Mouse (Mus musculus) hindbrain, embryonic 14.5 days (tissue): ENCODE measurements around the gene Skiv2l. TPM values are rescaled to one million over a fixed set of nuclear protein-coding genes. Genes with fewer than 3 reads are reported as not detected.
A peak's percentile ranks its signal among the peaks of the same experiment; 100 is the strongest.

Experiments used
- ATAC-seq: fragments of 200-750 bp; cut with Nextera tagmentation; 2 replicates; pipeline ENCODE4 v1.8.0; 2017; ENCODE audit warnings: moderate number of reproducible peaks, mild to moderate bottlenecking, moderate TSS enrichment, moderate library complexity; ENCODE audit not compliant: low FRiP score
- DNase-seq: peaks from one replicate; pipeline ENCODE4 v3.0.0-alpha.2; 2015; ENCODE audit warnings: low spot score
- H3K27ac ChIP-seq: fragments of 300-500 bp; sonication (generic); 2 replicates; pipeline ENCODE4 v1.5.1; 2014; ENCODE audit warnings: mild to moderate bottlenecking, moderate library complexity
- H3K27me3 ChIP-seq: fragments of 300-500 bp; sonication (generic); 2 replicates; pipeline ENCODE4 v1.6.1; 2014; ENCODE audit warnings: mild to moderate bottlenecking, low read length, mixed read lengths; ENCODE audit not compliant: control insufficient read depth, insufficient read depth
- H3K36me3 ChIP-seq: fragments of 300-500 bp; sonication (generic); replicated peaks from 2 replicates; pipeline ENCODE4 v1.6.1; 2014; ENCODE audit not compliant: control insufficient read depth, insufficient read depth
- H3K4me1 ChIP-seq: fragments of 300-500 bp; sonication (generic); replicated peaks from 2 replicates; pipeline ENCODE4 v1.6.1; 2014; ENCODE audit warnings: antibody characterized with exemption, low read length, mixed read lengths; ENCODE audit not compliant: control insufficient read depth, insufficient read depth
- H3K4me2 ChIP-seq: fragments of 300-500 bp; sonication (generic); replicated peaks from 2 replicates; pipeline ENCODE4 v1.6.1; 2014; ENCODE audit warnings: mild to moderate bottlenecking, moderate library complexity
- H3K4me3 ChIP-seq: fragments of 300-500 bp; sonication (generic); replicated peaks from 2 replicates; pipeline ENCODE4 v1.5.1; 2014; ENCODE audit warnings: mild to moderate bottlenecking, low read length
- H3K9ac ChIP-seq: fragments of 300-500 bp; sonication (generic); 2 replicates; pipeline ENCODE4 v1.6.1; 2014
- H3K9me3 ChIP-seq: fragments of 300-500 bp; sonication (generic); 2 replicates; pipeline ENCODE4 v1.6.1; 2016; ENCODE audit warnings: low read length; ENCODE audit not compliant: control insufficient read depth
- WGBS: fragments of 180-500 bp; shearing (Covaris S2); extraction: QIAGEN DNeasy Blood & Tissue Kit; methylation state at CpG from one replicate; pipeline ENCODE4 v1.1.7; 2014; 5-methylcytosine and 5-hydroxymethylcytosine counted together
- polyA plus RNA-seq: library from polyadenylated mRNA; unstranded; fragments of >200 nt; fragmentation: Nextera tagmentation; extraction: Ambion mirVana; gene quantifications from 2 replicates; pipeline ENCODE4 v1.2.1, GENCODE M21; 2014

Gene Skiv2l
- 49.6 and 51.2 TPM in 2 replicates for polyA plus RNA-seq

DNA sequence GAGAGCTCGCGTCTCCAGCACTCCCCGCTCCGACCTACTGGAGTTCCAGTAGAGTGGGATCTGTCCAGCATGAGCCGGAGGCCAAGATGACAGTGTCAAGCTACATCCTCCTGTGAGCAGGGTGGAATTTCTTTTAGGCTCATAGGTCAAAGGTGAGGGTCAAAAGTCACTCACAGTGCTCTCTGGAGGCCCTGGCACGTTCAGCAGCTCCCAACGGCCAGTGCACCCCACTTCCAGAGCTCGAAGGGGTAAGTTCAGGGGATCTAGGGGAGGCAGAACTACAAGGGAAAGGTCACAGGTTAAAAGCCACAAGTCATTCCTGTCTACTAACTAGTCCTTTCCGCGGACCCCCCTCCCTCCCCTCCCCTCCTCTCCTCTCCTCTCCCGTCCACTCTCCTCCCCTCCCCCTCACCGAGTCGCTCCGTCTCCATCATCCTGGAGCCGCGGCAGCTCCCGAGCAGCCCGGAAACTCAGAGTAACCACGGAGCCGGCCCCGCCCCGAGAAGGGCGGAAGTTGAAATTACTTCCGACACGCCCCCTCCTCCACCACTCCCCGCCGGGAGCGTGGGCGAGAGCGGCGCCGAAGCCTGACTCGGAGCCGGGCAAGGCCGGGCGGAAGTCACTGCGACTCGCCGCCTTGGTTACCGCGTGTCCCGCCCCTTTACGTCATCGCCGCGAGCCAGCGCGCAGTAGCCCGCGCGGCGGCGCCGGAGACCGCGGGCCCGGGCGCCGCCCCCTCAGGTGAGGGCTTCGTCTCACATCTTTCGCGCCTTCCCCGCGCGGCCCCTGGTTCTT is at the start of gene Skiv2l, which contains the start of gene Nelfe:
Gene Skiv2l, minus strand, starts transcription at position 489 of the 795 bp plus-strand sequence.
Gene Nelfe, plus strand, starts transcription at position 670 of the 795 bp plus-strand sequence.
- WGBS = under 1% methylated on average over 65 of the region's 65 CpGs
- H3K9ac ChIP-seq = peak within 1 kb of the TSS; percentile 77
- H3K36me3 ChIP-seq = peaks cover 62% of the 10 kb centered on the region
- no peaks in the 10 kb centered on the region for H3K9me3 ChIP-seq
- peak within 1 kb of the TSS; percentile 58 for H3K4me3 ChIP-seq
- peaks cover 20% of the 10 kb centered on the region for H3K4me1 ChIP-seq
- no peaks in the 10 kb centered on the region for H3K27me3 ChIP-seq
- ATAC-seq = peak; percentile 98
- peak; percentile 99 for DNase-seq
- H3K4me2 ChIP-seq = peak within 1 kb of the TSS; percentile 93
- H3K27ac ChIP-seq = no peak within 1 kb of the TSS

DNA sequence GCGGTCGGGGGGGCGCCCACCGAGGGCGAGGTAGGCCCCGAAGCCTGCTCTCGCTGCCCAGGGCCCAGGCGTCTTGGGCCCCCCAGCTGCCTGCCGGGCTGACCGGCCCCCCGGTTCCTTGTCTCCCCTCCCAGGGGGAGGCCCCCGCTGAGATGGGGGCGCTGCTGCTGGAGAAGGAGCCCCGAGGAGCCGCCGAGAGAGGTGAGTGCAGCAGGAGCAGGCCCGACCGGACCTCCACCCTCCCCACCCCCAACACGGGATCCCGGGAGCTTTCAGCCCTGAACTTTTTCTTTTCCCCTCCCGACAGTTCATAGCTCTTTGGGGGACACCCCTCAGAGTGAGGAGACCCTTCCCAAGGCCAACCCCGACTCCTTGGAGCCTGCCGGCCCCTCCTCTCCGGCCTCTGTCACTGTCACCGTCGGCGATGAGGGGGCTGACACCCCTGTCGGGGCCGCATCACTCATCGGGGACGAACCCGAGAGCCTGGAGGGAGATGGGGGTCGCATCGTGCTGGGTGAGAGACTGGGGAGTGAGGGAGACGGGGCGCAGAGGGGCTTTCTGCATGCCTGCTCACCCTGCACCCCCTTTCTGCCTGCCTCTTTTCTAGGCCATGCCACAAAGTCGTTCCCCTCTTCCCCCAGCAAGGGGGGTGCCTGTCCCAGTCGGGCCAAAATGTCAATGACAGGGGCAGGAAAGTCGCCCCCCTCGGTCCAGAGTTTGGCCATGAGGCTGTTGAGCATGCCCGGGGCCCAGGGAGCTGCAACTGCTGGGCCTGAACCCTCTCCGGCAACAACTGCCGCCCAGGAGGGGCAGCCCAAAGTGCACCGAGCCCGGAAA is 49.3 kb upstream of the Skiv2l start:
- Histone ChIP-seq H3K9ac (peak overlapping the region; percentile 98), H3K9me3 (no peaks in the 10 kb centered on the region), H3K4me1 (peaks cover 38% of the 10 kb centered on the region), H3K36me3 (peaks cover 43% of the 10 kb centered on the region), H3K4me3 (peak overlapping the region; percentile 93), H3K27me3 (no peaks in the 10 kb centered on the region), H3K4me2 (peak overlapping the region; percentile 93), H3K27ac (peak overlapping the region; percentile 97)
- DNase-seq = no peak
- ATAC-seq = peak; percentile 6; the same call in 1 of the 2 replicates
- WGBS = under 1% methylated on average over 35 of the region's 45 CpGs

DNA sequence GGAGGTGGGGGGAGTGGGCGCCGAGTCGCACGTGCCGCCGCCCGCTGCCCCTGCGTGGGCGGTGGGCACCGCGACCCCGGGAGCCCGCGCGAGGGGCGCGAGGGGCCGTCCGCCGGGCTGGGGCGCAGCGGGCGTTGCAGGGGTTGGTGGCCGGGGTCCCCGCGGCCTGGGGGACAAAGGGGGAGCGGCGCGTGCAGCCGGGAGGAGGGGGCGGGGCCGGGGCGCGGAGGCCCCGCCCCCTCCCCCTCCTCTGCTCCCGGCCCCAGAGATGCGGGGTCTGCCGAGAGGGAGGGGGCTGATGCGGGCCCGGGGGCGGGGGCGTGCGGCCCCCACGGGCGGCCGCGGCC is 48.7 kb upstream of the Skiv2l start:
- H3K4me1 ChIP-seq = peaks cover 38% of the 10 kb centered on the region
- H3K27me3 ChIP-seq = no peaks in the 10 kb centered on the region
- H3K4me3 ChIP-seq = peak overlapping the region; percentile 93
- DNase-seq = peak; percentile 40
- no peaks in the 10 kb centered on the region for H3K9me3 ChIP-seq
- no peak for ATAC-seq
- H3K9ac ChIP-seq = peak overlapping the region; percentile 98
- H3K36me3 ChIP-seq = peaks cover 37% of the 10 kb centered on the region
- H3K4me2 ChIP-seq = peak overlapping the region; percentile 93
- 0% methylated on average over 13 of the region's 47 CpGs for WGBS
- peak overlapping the region; percentile 97 for H3K27ac ChIP-seq

DNA sequence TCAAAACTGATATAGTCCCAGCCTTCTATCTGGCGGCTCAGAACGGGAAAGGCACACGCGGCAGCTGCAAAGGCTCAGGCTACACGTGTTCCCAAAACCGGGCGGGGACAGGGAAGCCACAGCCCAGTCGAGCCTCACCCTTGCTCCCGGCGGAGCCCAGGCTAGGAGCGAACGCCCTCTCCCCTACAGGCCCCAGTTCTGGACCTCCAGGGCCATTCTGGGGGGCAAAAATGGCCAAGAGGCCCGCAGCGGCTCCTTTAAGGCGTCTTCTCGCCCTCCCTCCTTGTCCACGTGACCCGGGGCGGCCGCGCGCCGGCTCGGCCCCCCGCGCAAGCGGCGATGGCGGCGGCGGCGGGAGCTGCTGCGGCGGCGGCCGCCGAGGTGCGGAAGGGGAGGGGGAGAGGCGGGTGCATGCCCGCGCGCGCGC is 48.2 kb upstream of the Skiv2l start, which contains the start of the genes C2 and Ehmt2:
Gene C2, minus strand, starts transcription at position 106 of the 427 bp plus-strand sequence.
Gene Ehmt2, plus strand, starts transcription at position 310 of the 427 bp plus-strand sequence.
- Histone ChIP-seq H3K9ac (peak within 1 kb of the TSS; percentile 98), H3K4me2 (peak within 1 kb of the TSS; percentile 93), H3K9me3 (no peaks in the 10 kb centered on the region), H3K4me3 (peak within 1 kb of the TSS; percentile 93), H3K36me3 (peaks cover 32% of the 10 kb centered on the region), H3K4me1 (peaks cover 38% of the 10 kb centered on the region), H3K27me3 (no peaks in the 10 kb centered on the region), H3K27ac (peak within 1 kb of the TSS; percentile 97)
- ATAC-seq (peak; percentile 34; the same call in 1 of the 2 replicates), DNase-seq (peak; percentile 78)
- under 1% methylated on average over 29 of the region's 44 CpGs for WGBS

DNA sequence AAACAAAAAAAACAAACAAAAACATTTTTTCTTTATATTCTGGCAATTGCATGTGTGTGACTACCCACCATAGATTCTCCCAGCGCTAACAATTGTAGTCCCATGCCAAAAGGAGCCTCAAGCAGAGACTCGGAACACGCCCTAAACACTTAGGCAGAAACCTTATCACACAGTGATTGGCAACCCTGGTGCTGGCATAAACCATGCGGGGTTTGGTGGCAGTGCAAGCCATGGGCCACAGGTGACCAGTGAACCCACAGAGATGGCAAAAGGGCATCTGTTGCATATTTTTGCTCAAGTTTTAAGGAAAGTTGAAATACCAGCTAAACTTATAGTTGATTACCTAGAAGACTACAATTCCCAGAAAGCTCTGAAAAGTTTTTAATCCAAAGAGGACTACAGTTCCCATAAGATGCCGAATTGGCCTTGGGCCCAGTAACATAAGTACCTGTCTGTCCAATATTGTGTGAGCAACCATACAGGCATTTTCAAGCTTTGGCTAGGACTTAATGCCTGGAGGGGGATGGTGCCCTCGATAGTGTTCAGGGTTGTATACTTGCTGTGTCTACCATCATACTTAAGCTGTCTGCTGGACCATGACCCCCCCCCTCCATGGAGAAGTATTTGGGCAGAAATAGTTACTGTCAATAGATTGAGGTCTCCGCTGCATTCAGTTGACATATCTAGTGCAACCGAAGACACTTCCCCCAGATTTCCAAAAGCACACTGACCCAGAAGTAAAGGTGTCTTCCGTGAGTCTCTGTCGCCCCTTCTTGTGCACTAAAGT is 47.6 kb upstream of the Skiv2l start:
- H3K27ac ChIP-seq = peak overlapping the region; percentile 97
- H3K4me2 ChIP-seq = peak overlapping the region; percentile 93
- H3K9me3 ChIP-seq = no peaks in the 10 kb centered on the region
- H3K36me3 ChIP-seq = peaks cover 26% of the 10 kb centered on the region
- H3K4me1 ChIP-seq = peaks cover 38% of the 10 kb centered on the region
- H3K4me3 ChIP-seq = peak overlapping the region; percentile 93
- peak overlapping the region; percentile 98 for H3K9ac ChIP-seq
- WGBS = 18% methylated on average over 10 of the region's 10 CpGs
- ATAC-seq (no peak), DNase-seq (peak; percentile 36)
- no peaks in the 10 kb centered on the region for H3K27me3 ChIP-seq

DNA sequence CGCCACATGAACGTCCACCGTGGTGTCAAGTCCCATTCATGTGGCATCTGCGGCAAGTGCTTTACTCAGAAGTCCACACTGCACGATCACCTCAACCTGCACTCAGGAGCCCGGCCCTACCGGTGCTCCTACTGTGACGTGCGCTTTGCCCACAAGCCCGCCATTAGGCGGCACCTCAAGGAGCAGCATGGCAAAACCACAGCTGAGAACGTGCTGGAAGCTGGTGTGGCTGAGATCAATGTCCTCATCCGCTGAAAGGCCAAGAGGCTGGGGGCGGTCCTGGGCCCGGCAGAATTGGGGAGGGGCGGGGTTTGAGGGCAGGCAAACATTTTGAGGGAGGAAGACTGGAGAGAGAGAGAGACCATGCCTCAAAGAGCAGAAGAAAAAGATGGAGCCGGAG is 46.4 kb upstream of the Skiv2l start:
- 87% methylated on average over 17 of the region's 17 CpGs for WGBS
- ATAC-seq = no peak
- peaks cover 38% of the 10 kb centered on the region for H3K4me1 ChIP-seq

DNA sequence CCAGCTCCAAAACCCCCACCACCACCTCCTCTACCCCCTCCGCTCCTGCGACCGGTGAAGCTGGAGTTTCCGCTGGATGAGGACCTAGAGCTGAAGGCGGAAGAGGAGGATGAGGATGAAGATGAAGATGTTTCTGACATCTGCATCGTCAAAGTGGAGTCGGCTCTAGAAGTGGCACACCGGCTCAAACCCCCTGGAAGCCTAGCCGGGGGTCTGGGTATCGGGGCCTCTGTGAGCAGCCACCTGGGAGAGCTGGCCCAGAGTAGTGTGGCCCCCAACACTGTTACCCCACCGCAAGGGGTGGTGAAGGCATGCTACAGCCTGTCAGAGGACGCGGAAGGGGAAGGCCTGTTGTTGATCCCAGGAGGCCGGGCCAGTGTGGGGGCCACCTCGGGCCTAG is 45.7 kb upstream of the Skiv2l start:
- no peak for ATAC-seq
- no peaks in the 10 kb centered on the region for H3K27me3 ChIP-seq
- peaks cover 11% of the 10 kb centered on the region; the same call in 1 of the 2 replicates for H3K36me3 ChIP-seq
- H3K9ac ChIP-seq = peak overlapping the region; percentile 89
- no peak for DNase-seq
- peak overlapping the region; percentile 96 for H3K27ac ChIP-seq
- H3K4me2 ChIP-seq = peak overlapping the region; percentile 79
- H3K9me3 ChIP-seq = no peaks in the 10 kb centered on the region
- WGBS = 90% methylated on average over 15 of the region's 15 CpGs
- H3K4me1 ChIP-seq = peaks cover 37% of the 10 kb centered on the region
- H3K4me3 ChIP-seq = peak overlapping the region; percentile 75

More for the DNA sequence above, 46.4 kb upstream of the Skiv2l start:
- Histone ChIP-seq H3K4me2 (peak overlapping the region; percentile 79), H3K4me3 (peak overlapping the region; percentile 75), H3K9ac (peak overlapping the region; percentile 89; the same call in 1 of the 2 replicates), H3K9me3 (no peaks in the 10 kb centered on the region), H3K27ac (no peak overlapping the region), H3K27me3 (no peaks in the 10 kb centered on the region), H3K36me3 (peaks cover 17% of the 10 kb centered on the region)
- DNase-seq = no peak

DNA sequence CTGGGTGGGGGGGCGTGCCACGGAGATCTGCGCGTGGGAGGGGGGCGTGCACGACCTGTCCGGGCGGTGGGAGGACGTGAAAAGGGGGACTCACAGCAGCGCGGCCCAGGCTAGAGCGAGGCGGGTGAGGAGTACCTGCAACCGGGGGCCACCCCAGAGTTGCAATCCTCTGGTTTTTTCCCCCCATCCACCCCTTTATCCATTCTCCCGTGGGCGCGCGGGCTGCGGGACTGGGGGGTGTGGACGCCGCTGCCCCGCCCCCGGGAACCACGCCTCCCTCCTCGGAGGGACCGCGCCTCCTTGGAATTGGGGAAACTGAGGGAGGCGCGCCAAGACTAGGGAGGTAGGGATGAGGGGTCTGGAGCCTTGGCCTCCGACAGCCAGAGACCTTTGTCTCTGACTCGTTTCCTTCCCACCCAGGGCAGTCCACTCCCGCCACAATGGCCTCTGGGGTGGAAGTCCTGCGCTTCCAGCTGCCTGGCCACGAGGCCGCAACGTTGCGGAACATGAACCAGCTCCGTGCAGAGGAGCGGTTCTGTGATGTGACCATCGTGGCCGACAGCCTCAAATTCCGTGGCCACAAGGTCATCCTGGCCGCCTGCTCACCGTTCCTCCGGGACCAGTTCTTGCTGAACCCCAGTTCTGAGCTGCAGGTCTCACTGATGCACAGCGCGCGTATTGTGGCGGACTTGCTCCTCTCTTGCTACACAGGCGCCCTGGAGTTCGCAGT is 45.0 kb upstream of the Skiv2l start:
- WGBS = 5% methylated on average over 43 of the region's 51 CpGs
- DNase-seq = peak; percentile 34
- H3K9me3 ChIP-seq = no peaks in the 10 kb centered on the region
- H3K27me3 ChIP-seq = no peaks in the 10 kb centered on the region
- H3K9ac ChIP-seq = peak overlapping the region; percentile 89
- ATAC-seq = peak; percentile 35
- peak overlapping the region; percentile 75 for H3K4me3 ChIP-seq
- H3K4me1 ChIP-seq = peaks cover 29% of the 10 kb centered on the region
- peak overlapping the region; percentile 96 for H3K27ac ChIP-seq
- H3K36me3 ChIP-seq = peaks cover 8% of the 10 kb centered on the region; the same call in 1 of the 2 replicates
- peak overlapping the region; percentile 79 for H3K4me2 ChIP-seq
